Comparison of ENCODE assay signal across 10 mouse cellular contexts in genomic region chr6:28747931-28748670, GRCm38 (mm10).
A peak's percentile ranks its signal among the peaks of the same experiment; 100 is the strongest.
DNase-seq lines count a peak whose midpoint lies in the region; ATAC-seq and TF ChIP-seq lines count a peak whose summit lies in the region.
"Had no signal": no experiment of that assay in that cellular context is flagged by ENCODE, and none has a peak within 500 bp of the region (broad histone marks: within the 10 kb centered on the region; RNA-seq: fewer than 3 reads in every experiment).

No protein-coding gene starts in this region.

- H3K27ac ChIP-seq in kidney, postnatal 0 days: 0 out of 2 replicates have a peak overlapping the region, but pooled peaks have one; percentile 48

- peaks cover 15% of the 10 kb centered on the region for H3K4me1 ChIP-seq in kidney, postnatal 0 days (replicated peaks; ENCODE audit: insufficient read depth, low read length)

- TF ChIP-seq CTCF in kidney, postnatal 0 days (IDR thresholded peaks at IDR 0.05; ENCODE audit: low read depth): no peak

- no peaks in the 10 kb centered on the region for H3K27me3 ChIP-seq in kidney, postnatal 0 days (ENCODE audit: insufficient read depth, low read length)

- no peak overlapping the region for H3K4me3 ChIP-seq in kidney, postnatal 0 days (replicated peaks; ENCODE audit: low read depth, low read length)

- peak; percentile 72 for DNase-seq in left cerebral cortex, postnatal 4 days
- no peak for DNase-seq in left cerebral cortex, adult 8-10 months (ENCODE audit: low spot score in 2 of 2)
- peak; percentile 36 for DNase-seq in R1 (ENCODE audit: low read depth, low spot score)
- peak; percentile 79 to 85 for DNase-seq in cerebellum, postnatal 36 days
- DNase-seq in kidney, postnatal 0 days (ENCODE audit: low spot score): peak; percentile 53
- DNase-seq in adrenal gland, postnatal 36 days: no peak
- DNase-seq in heart, postnatal 4 days: no peak
- no peak for DNase-seq in adrenal gland, postnatal 14 days
- DNase-seq: thymus, adult 2 months had no signal

- H3K4me2 ChIP-seq in kidney, postnatal 0 days (ENCODE audit: low read length): no peak overlapping the region

- ATAC-seq in kidney, postnatal 0 days (replicated peaks; ENCODE audit: low FRiP score, low read depth): peak; percentile 84
- ATAC-seq: activated CD4-positive, CD25-positive, alpha-beta regulatory T cell, adult 4 months had no signal

- intact Hi-C loops in left cerebral cortex, postnatal 4 days (cut with DNase I): no loop called here

- no peaks in the 10 kb centered on the region for H3K9me3 ChIP-seq in kidney, postnatal 0 days (replicated peaks; ENCODE audit: low read length)

- 44% methylated on average over 14 of the region's 14 CpGs for WGBS in kidney, postnatal 0 days

- H3K9ac ChIP-seq in kidney, postnatal 0 days (ENCODE audit: low read depth, low read length): no peak overlapping the region

- H3K36me3 ChIP-seq in kidney, postnatal 0 days (ENCODE audit: insufficient read depth, low read length): no peaks in the 10 kb centered on the region

Comparison
In these comparisons a context has a peak if more than half of its experiments do, and no peak if none do; other contexts are left out.
1. DNase-seq: peak in left cerebral cortex, postnatal 4 days (single experiment), R1 (single experiment), cerebellum, postnatal 36 days (2 of 2) and kidney, postnatal 0 days (single experiment); none in left cerebral cortex, adult 8-10 months (0 of 2), adrenal gland, postnatal 36 days (0 of 2), heart, postnatal 4 days (single experiment) and adrenal gland, postnatal 14 days (single experiment).